8 mouse cellular contexts compared by ENCODE assay signal in genomic region chr4:33031195-33031960, GRCm38 (mm10). TPM values are rescaled to one million over a fixed set of nuclear protein-coding genes. Genes with fewer than 3 reads are reported as not detected.
A peak's percentile ranks its signal among the peaks of the same experiment; 100 is the strongest.
DNase-seq lines count a peak whose midpoint lies in the region; ATAC-seq lines count a peak whose summit lies in the region.

Gene Ube2j1, plus strand, starts transcription at chr4:33031416.

- intact Hi-C loops in gastrocnemius, postnatal 14 days (cut with DNase I; ENCODE audit: low total_unique reads), result no loop called here
- intact Hi-C loops in left cerebral cortex, postnatal 10 days (cut with DNase I), result no loop called here

- peak; percentile 74 for ATAC-seq in inflammation-experienced regulatory T-cells, adult 6 months
- ATAC-seq in megakaryocyte-erythroid progenitor cell, adult 5-6 weeks (replicated peaks; ENCODE audit: low FRiP score, low TSS enrichment, poor library complexity, severe bottlenecking), result peak; percentile 82

- peak; percentile 78 for DNase-seq in adipocyte (ENCODE audit: low spot score)
- peak; percentile 90 for DNase-seq in embryo, embryonic 10 days (ENCODE audit: low spot score)
- peak; percentile 93 for DNase-seq in gastrocnemius, postnatal 14 days
- DNase-seq in left cerebral cortex, postnatal 10 days (ENCODE audit: extremely low spot score in 1 of 2, low spot score in 2 of 2), result peak; percentile 77 to 95
- peak; percentile 93 for DNase-seq in right cerebral cortex, postnatal 25 days
- peak; percentile 89 for DNase-seq in urinary bladder, postnatal 4 days (ENCODE audit: low spot score in 2 of 2)

RNA-seq across cellular contexts. Expression of gene Ube2j1, which starts in this region (rescaled TPM):
- total RNA-seq in gastrocnemius, postnatal 14 days (2021), result 10 to 100 TPM; 51.1 to 56.2 TPM
- 10 to 100 TPM; 33.3 to 58.4 (median 41.7) TPM for polyA plus RNA-seq in inflammation-experienced regulatory T-cells, adult 6 months (2017; shearing (Covaris generic))
- 100 to 1,000 TPM; 124 to 126 TPM for total RNA-seq in left cerebral cortex, postnatal 10 days (2021)
- total RNA-seq in megakaryocyte-erythroid progenitor cell, adult 5-6 weeks (2014; fragmentation: Nextera tagmentation), result 37.2 and 51.3 TPM in 2 replicates
- 43.5 and 48.0 TPM in 2 replicates for total RNA-seq in megakaryocyte-erythroid progenitor cell, adult 5-6 weeks (2017)

Comparison
In these comparisons a context has a peak if more than half of its experiments do, and no peak if none do; other contexts are left out.
1. Peak in every context shown above with its lines: DNase-seq and ATAC-seq.